Mouse (Mus musculus) B cell, adult 62 days (primary cell): ENCODE data around the gene Tex28. TPM values are rescaled to one million over a fixed set of nuclear protein-coding genes. Genes with fewer than 3 reads are reported as not detected.

ENCODE experiments used
- total RNA-seq: library from RNA; stranded (reverse); gene quantifications from 4 replicates; pipeline ENCODE4 v1.2.4, GENCODE M21; 2023

Tex28 gene
- total RNA-seq, result not detected in 4 replicates

GRCm38 (mm10) chrX:74167738-74168137 is at the start of gene Tex28:
Tex28 (minus strand) TSS chrX:74167838.

GRCm38 (mm10) chrX:74176959-74177358 is 9.3 kb upstream of the Tex28 start, which contains the start of gene Tktl1:
Tktl1 (plus strand) TSS chrX:74177259.

GRCm38 (mm10) chrX:74135263-74135662 is 32.4 kb downstream of the Tex28 start, which contains the start of gene Mecp2:
Mecp2 (minus strand) TSS chrX:74135363.

GRCm38 (mm10) chrX:74127164-74127563 is 40.5 kb downstream of the Tex28 start, which contains the start of gene Opn1mw:
Opn1mw (plus strand) TSS chrX:74127464.

Other genes with a start within 250 kb of the Tex28 start
- gene Arhgap4, start 246.0 kb downstream of the Tex28 start, total RNA-seq, result 327 to 363 TPM (median 346 TPM) in 4 replicates
- 47.6 to 57.0 TPM (median 52.9 TPM) in 4 replicates for gene Naa10, start 245.9 kb downstream of the Tex28 start, total RNA-seq
- gene Renbp, start 237.0 kb downstream of the Tex28 start, total RNA-seq, result 36.1 to 45.6 TPM (median 43.1 TPM) in 4 replicates
- gene Hcfc1, start 201.5 kb downstream of the Tex28 start, total RNA-seq, result 107 to 120 TPM (median 111 TPM) in 4 replicates
- 179 to 208 TPM (median 199 TPM) in 4 replicates for gene Irak1, start 143.9 kb downstream of the Tex28 start, total RNA-seq
- gene Opn1mw, start 40.4 kb downstream of the Tex28 start, total RNA-seq, result not detected in 4 replicates
- 45.7 to 54.8 TPM (median 49.6 TPM) in 4 replicates for gene Mecp2, start 32.5 kb downstream of the Tex28 start, total RNA-seq
- gene Tktl1, start 9.4 kb upstream of the Tex28 start, total RNA-seq, result not detected in 4 replicates
- gene Flna, start 82.0 kb upstream of the Tex28 start, total RNA-seq, result 466 to 487 TPM (median 482 TPM) in 4 replicates
- 99.6 to 104 TPM (median 101 TPM) in 4 replicates for gene Emd, start 86.8 kb upstream of the Tex28 start, total RNA-seq
- gene Rpl10, start 103.0 kb upstream of the Tex28 start, total RNA-seq, result 724 to 805 TPM (median 783 TPM) in 4 replicates
- gene Taz, start 114.1 kb upstream of the Tex28 start, total RNA-seq, result 105 to 117 TPM (median 111 TPM) in 4 replicates
- 12.4 to 17.5 TPM (median 14.7 TPM) in 4 replicates for gene Dnase1l1, start 114.5 kb upstream of the Tex28 start, total RNA-seq
- gene Atp6ap1, start 129.3 kb upstream of the Tex28 start, total RNA-seq, result 175 to 185 TPM (median 177 TPM) in 4 replicates
- gene Gdi1, start 137.2 kb upstream of the Tex28 start, total RNA-seq, result 279 to 321 TPM (median 292 TPM) in 4 replicates
- 114 to 127 TPM (median 121 TPM) in 4 replicates for gene Fam50a, start 145.2 kb upstream of the Tex28 start, total RNA-seq
- gene Plxna3, start 161.2 kb upstream of the Tex28 start, total RNA-seq, result 11.2 to 16.7 TPM (median 13.9 TPM) in 4 replicates
- gene Lage3, start 185.8 kb upstream of the Tex28 start, total RNA-seq, result 24.2 to 28.3 TPM (median 26.3 TPM) in 4 replicates
- gene Ubl4a, start 205.4 kb upstream of the Tex28 start, total RNA-seq, result 28.4 to 32.0 TPM (median 29.2 TPM) in 4 replicates
- gene Slc10a3, start 205.5 kb upstream of the Tex28 start, total RNA-seq, result 19.4 to 23.8 TPM (median 20.6 TPM) in 4 replicates
- gene Fam3a, start 225.4 kb upstream of the Tex28 start, total RNA-seq, result 17.2 to 25.1 TPM (median 20.4 TPM) in 4 replicates
- 47.5 to 53.2 TPM (median 49.5 TPM) in 4 replicates for gene Ikbkg, start 225.5 kb upstream of the Tex28 start, total RNA-seq